Mouse (Mus musculus): ENCODE data around the gene Vsig10. TPM values are rescaled to one million over a fixed set of nuclear protein-coding genes. Genes with fewer than 3 reads are reported as not detected.
"Not testable (repeated sequence)": the region's sequence is repeated elsewhere in the genome, so short reads cannot be mapped to it uniquely, and the experiment has no call there.

Gene Vsig10
- polyA plus RNA-seq, 1 experiment from 2014 or later, result 2.5 TPM

DNA sequence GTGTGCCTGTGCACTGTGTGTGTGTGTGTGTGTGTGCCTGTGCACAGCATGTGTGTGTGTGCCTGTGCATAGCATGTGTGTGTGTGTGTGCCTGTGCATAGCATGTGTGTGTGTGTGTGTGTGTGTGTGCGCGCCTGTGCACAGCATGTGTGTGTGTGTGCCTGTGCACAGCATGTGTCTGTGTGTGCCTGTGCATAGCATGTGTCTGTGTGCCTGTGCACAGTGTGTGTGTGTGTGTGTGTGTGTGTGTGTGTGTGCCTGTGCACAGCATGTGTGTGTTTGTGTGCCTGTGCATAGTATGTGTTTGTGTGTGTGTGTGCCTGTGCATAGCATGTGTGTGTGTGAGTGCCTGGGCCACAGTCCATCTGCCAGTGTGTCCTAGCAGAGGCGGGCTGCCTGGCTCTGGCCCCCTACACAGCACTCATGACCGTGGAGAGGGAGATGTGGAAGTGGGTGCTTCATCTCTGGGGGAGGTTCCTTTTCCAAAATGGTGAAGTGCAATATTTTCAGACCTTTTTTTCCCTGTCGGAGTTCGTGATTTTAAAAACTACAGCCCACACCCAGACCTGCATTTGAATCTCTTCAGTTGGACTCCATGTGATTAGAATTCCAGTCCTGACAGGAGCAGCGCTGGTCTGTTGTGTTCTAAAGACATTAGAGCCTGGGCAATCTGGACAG lies 55.6 kb downstream of the Vsig10 start:
- no peaks in the 10 kb centered on the region for H3K9me3 ChIP-seq (ENCODE audit: control insufficient read depth, low read length)
- H3K36me3 ChIP-seq (ENCODE audit: control insufficient read depth, insufficient read depth, low read length), result no peaks in the 10 kb centered on the region; the same call in 1 of the 2 replicates
- DNase-seq (ENCODE audit: low spot score) (no peak), ATAC-seq (replicated peaks; ENCODE audit: low FRiP score) (no peak)
- 90% methylated on average over 7 of the region's 7 CpGs for WGBS
- H3K27me3 ChIP-seq (ENCODE audit: control insufficient read depth, insufficient read depth, low read length), result no peaks in the 10 kb centered on the region
- no peaks in the 10 kb centered on the region for H3K4me1 ChIP-seq (replicated peaks; ENCODE audit: control insufficient read depth, insufficient read depth, low read length)
- no peak overlapping the region for H3K4me2 ChIP-seq (ENCODE audit: low read depth, low read length, severe bottlenecking)
- no peak overlapping the region for H3K4me3 ChIP-seq (ENCODE audit: low read depth, low read length)
- H3K9ac ChIP-seq (ENCODE audit: low read length), result no peak overlapping the region
- H3K27ac ChIP-seq (ENCODE audit: low read depth, low read length), result no peak overlapping the region

GRCm38 (mm10) chr5:117376331-117376761 lies 57.5 kb downstream of the Vsig10 start:
- H3K27ac ChIP-seq (ENCODE audit: low read depth, low read length), result no peak overlapping the region
- no peaks in the 10 kb centered on the region for H3K4me1 ChIP-seq (replicated peaks; ENCODE audit: control insufficient read depth, insufficient read depth, low read length)
- H3K9ac ChIP-seq (ENCODE audit: low read length), result no peak overlapping the region
- ATAC-seq (replicated peaks; ENCODE audit: low FRiP score) (no peak), DNase-seq (ENCODE audit: low spot score) (no peak)
- WGBS, result 85% methylated on average over 11 of the region's 11 CpGs
- no peak overlapping the region for H3K4me2 ChIP-seq (ENCODE audit: low read depth, low read length, severe bottlenecking)
- H3K27me3 ChIP-seq (ENCODE audit: control insufficient read depth, insufficient read depth, low read length), result no peaks in the 10 kb centered on the region
- H3K9me3 ChIP-seq (ENCODE audit: control insufficient read depth, low read length), result no peaks in the 10 kb centered on the region
- H3K36me3 ChIP-seq (ENCODE audit: control insufficient read depth, insufficient read depth, low read length), result peaks cover 3% of the 10 kb centered on the region; the same call in 1 of the 2 replicates
- H3K4me3 ChIP-seq (ENCODE audit: low read depth, low read length), result no peak overlapping the region

- DNase-seq (ENCODE audit: low spot score); H3K4me2 ChIP-seq (ENCODE audit: low read depth, low read length, severe bottlenecking); ATAC-seq (replicated peaks; ENCODE audit: low FRiP score); H3K4me3 ChIP-seq (ENCODE audit: low read depth, low read length); H3K36me3 ChIP-seq (ENCODE audit: control insufficient read depth, insufficient read depth, low read length); H3K9ac ChIP-seq (ENCODE audit: low read length); H3K27me3 ChIP-seq (ENCODE audit: control insufficient read depth, insufficient read depth, low read length); H3K27ac ChIP-seq (ENCODE audit: low read depth, low read length); H3K4me1 ChIP-seq (replicated peaks; ENCODE audit: control insufficient read depth, insufficient read depth, low read length); H3K9me3 ChIP-seq (ENCODE audit: control insufficient read depth, low read length): not testable (repeated sequence)
- WGBS, result 97% methylated on average over 14 of the region's 14 CpGs
Observed at GRCm38 (mm10) chr5:117377731-117378130, 58.8 kb downstream of the Vsig10 start.

DNA sequence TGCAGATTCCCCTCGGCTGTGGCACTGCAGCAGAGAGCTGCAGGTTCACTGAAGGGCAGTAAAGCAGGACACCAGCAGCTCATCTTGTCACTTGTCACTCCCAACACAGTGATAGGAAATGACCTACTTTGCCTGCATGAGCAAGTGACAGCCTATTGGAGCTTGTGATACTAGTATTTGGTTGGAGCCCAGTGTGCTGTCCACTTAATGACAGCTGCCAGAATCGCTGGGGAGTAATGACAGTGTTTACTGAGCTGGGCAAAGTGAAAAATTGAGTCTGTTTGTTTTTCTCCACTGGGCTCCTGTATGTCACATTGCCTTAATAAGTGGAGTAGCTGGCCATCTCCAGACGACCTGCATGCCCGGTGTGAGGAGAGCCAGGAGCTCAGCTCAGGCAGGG lies 61.3 kb downstream of the Vsig10 start:
- Histone ChIP-seq H3K27ac (ENCODE audit: low read depth, low read length) (no peak overlapping the region), H3K9me3 (ENCODE audit: control insufficient read depth, low read length) (no peaks in the 10 kb centered on the region), H3K9ac (ENCODE audit: low read length) (no peak overlapping the region), H3K4me2 (ENCODE audit: low read depth, low read length, severe bottlenecking) (no peak overlapping the region), H3K4me3 (ENCODE audit: low read depth, low read length) (no peak overlapping the region), H3K4me1 (replicated peaks; ENCODE audit: control insufficient read depth, insufficient read depth, low read length) (no peaks in the 10 kb centered on the region), H3K36me3 (ENCODE audit: control insufficient read depth, insufficient read depth, low read length) (peaks cover 13% of the 10 kb centered on the region; the same call in 1 of the 2 replicates), H3K27me3 (ENCODE audit: control insufficient read depth, insufficient read depth, low read length) (no peaks in the 10 kb centered on the region)
- 90% methylated on average over 4 of the region's 4 CpGs for WGBS
- DNase-seq (ENCODE audit: low spot score), result no peak
- ATAC-seq (replicated peaks; ENCODE audit: low FRiP score), result no peak

DNA sequence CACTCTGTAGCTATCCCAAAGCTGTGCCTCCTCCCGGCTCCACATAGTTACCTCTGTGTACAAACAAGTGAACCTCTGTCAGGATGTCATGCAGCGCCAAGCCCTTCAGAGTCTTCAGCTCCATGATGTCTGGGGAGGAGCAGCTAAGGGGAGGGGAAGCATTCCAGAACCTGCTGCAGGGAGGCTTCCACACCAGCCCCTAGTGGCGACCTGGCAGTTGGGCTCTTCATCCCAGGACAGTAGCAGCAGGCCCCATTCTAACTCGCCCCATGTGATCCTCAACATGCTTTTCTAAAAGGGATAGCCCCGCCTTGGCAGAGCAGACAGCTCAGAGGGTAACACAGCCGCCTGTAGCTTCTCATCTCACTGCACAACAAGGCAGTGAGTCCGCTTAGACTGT lies 62.9 kb downstream of the Vsig10 start:
- Histone ChIP-seq H3K27me3 (ENCODE audit: control insufficient read depth, insufficient read depth, low read length) (no peaks in the 10 kb centered on the region), H3K9ac (ENCODE audit: low read length) (no peak overlapping the region), H3K4me1 (replicated peaks; ENCODE audit: control insufficient read depth, insufficient read depth, low read length) (no peaks in the 10 kb centered on the region), H3K36me3 (ENCODE audit: control insufficient read depth, insufficient read depth, low read length) (peaks cover 13% of the 10 kb centered on the region; the same call in 1 of the 2 replicates), H3K4me3 (ENCODE audit: low read depth, low read length) (no peak overlapping the region), H3K9me3 (ENCODE audit: control insufficient read depth, low read length) (no peaks in the 10 kb centered on the region), H3K27ac (ENCODE audit: low read depth, low read length) (no peak overlapping the region), H3K4me2 (ENCODE audit: low read depth, low read length, severe bottlenecking) (no peak overlapping the region)
- 82% methylated on average over 7 of the region's 7 CpGs for WGBS
- ATAC-seq (replicated peaks; ENCODE audit: low FRiP score), result no peak
- no peak for DNase-seq (ENCODE audit: low spot score)

GRCm38 (mm10) chr5:117383198-117383597 lies 64.3 kb downstream of the Vsig10 start:
- Histone ChIP-seq H3K27me3 (ENCODE audit: control insufficient read depth, insufficient read depth, low read length) (no peaks in the 10 kb centered on the region), H3K36me3 (ENCODE audit: control insufficient read depth, insufficient read depth, low read length) (peaks cover 13% of the 10 kb centered on the region; the same call in 1 of the 2 replicates), H3K9me3 (ENCODE audit: control insufficient read depth, low read length) (no peaks in the 10 kb centered on the region), H3K4me1 (replicated peaks; ENCODE audit: control insufficient read depth, insufficient read depth, low read length) (peaks cover 3% of the 10 kb centered on the region; the same call in 1 of the 2 replicates), H3K27ac (ENCODE audit: low read depth, low read length) (no peak overlapping the region), H3K9ac (ENCODE audit: low read length) (no peak overlapping the region), H3K4me3 (ENCODE audit: low read depth, low read length) (no peak overlapping the region), H3K4me2 (ENCODE audit: low read depth, low read length, severe bottlenecking) (no peak overlapping the region)
- ATAC-seq (replicated peaks; ENCODE audit: low FRiP score) (no peak), DNase-seq (ENCODE audit: low spot score) (no peak)
- 82% methylated on average over 12 of the region's 12 CpGs for WGBS

DNA sequence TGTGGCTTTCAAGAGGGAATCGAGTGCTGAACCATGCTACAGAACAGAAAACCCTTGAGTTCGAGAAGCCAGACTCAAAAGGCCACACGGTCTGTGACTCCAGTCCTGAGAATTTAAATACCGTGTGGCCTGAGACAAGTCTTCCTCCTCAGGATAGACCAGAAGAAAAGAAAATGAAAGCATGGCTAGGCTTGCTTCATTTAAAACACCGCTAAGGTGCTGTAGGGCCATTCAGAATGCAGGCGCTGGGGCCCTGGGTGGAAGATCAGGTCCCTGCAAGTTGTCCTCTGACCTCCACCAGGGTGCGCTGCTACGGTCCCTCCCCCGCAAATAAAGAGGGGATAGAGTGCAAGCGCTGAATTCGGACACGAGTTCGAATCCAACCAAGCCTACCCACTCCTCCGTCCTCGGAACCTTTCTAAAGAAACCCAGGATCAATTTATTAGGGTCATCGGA lies 69.4 kb downstream of the Vsig10 start:
- DNase-seq (ENCODE audit: low spot score), result peak; percentile 82
- ATAC-seq (replicated peaks; ENCODE audit: low FRiP score), result peak; percentile 38
- peaks cover 4% of the 10 kb centered on the region; the same call in 1 of the 2 replicates for H3K4me1 ChIP-seq (replicated peaks; ENCODE audit: control insufficient read depth, insufficient read depth, low read length)

DNA sequence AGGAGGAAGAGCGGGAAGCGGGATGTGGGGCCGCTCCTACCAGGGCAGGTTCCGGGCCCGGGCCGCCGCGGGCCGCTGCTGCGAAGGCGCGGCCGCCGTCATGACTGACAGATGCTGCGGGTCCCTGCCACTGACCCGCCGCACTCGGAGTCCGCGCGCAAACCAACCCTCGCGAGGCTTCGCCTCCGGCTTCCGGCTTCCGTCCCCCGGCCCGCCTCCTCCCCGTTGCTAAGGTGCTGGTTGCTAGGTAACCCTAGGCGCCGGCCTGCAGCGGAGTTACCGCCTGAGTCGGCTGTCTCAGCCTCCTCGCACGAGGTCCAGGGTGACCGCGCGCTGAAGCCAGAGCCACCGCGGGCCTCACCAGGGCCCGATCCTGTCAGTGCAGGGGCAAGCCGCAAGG lies 70.0 kb downstream of the Vsig10 start, which contains the start of gene Rfc5:
Gene Rfc5, minus strand, starts transcription at position 171 of the 400 bp plus-strand sequence.
- Histone ChIP-seq H3K27ac (ENCODE audit: low read depth, low read length) (peak within 1 kb of the TSS; percentile 58), H3K4me3 (ENCODE audit: low read depth, low read length) (peak within 1 kb of the TSS; percentile 75), H3K4me2 (ENCODE audit: low read depth, low read length, severe bottlenecking) (peak within 1 kb of the TSS; percentile 71), H3K9ac (ENCODE audit: low read length) (peak within 1 kb of the TSS; percentile 93), H3K36me3 (ENCODE audit: control insufficient read depth, insufficient read depth, low read length) (peaks cover 6% of the 10 kb centered on the region; the same call in 1 of the 2 replicates), H3K27me3 (ENCODE audit: control insufficient read depth, insufficient read depth, low read length) (no peaks in the 10 kb centered on the region), H3K9me3 (ENCODE audit: control insufficient read depth, low read length) (peaks cover 2% of the 10 kb centered on the region; the same call in 1 of the 2 replicates), H3K4me1 (replicated peaks; ENCODE audit: control insufficient read depth, insufficient read depth, low read length) (peaks cover 4% of the 10 kb centered on the region; the same call in 1 of the 2 replicates)
- under 1% methylated on average over 44 of the region's 44 CpGs for WGBS
- DNase-seq (ENCODE audit: low spot score) (peak; percentile 98), ATAC-seq (replicated peaks; ENCODE audit: low FRiP score) (peak; percentile 93)

More for the DNA sequence above, 69.4 kb downstream of the Vsig10 start:
- Histone ChIP-seq H3K9me3 (ENCODE audit: control insufficient read depth, low read length) (peaks cover 2% of the 10 kb centered on the region; the same call in 1 of the 2 replicates), H3K36me3 (ENCODE audit: control insufficient read depth, insufficient read depth, low read length) (peaks cover 6% of the 10 kb centered on the region; the same call in 1 of the 2 replicates), H3K4me3 (ENCODE audit: low read depth, low read length) (peak overlapping the region; percentile 75), H3K4me2 (ENCODE audit: low read depth, low read length, severe bottlenecking) (peak overlapping the region; percentile 71), H3K9ac (ENCODE audit: low read length) (peak overlapping the region; percentile 93), H3K27me3 (ENCODE audit: control insufficient read depth, insufficient read depth, low read length) (no peaks in the 10 kb centered on the region), H3K27ac (ENCODE audit: low read depth, low read length) (peak overlapping the region; percentile 58)
- WGBS, result 13% methylated on average over 16 of the region's 16 CpGs
